Mouse (Mus musculus): ENCODE measurements around the gene Wdr19.
"Not testable (repeated sequence)": the region's sequence is repeated elsewhere in the genome, so short reads cannot be mapped to it uniquely, and the experiment has no call there.

The Wdr19 gene

DNA sequence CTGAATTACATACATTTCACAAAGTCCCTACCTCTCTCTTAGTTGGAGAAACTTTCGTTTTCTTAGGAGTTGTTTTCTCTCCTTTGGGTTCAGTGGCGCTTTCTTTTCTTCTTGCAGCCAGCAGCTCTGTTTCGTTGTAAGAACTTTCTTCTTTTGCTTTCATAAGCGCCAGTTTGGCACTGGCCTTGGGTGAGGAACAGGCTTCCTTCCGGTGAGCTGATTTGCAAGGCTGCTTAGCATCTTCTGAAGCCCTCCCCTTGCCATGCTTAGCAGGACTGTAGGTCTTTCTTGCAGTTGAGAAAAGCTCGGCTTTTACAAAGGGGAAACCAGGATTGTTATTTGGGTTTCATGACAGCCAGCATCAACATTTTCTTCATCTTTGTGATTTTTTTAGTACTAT, 94.1 kb downstream of the Wdr19 start:
- no peak for ATAC-seq (ENCODE audit: insufficient number of reproducible peaks, low FRiP score, low TSS enrichment)

DNA sequence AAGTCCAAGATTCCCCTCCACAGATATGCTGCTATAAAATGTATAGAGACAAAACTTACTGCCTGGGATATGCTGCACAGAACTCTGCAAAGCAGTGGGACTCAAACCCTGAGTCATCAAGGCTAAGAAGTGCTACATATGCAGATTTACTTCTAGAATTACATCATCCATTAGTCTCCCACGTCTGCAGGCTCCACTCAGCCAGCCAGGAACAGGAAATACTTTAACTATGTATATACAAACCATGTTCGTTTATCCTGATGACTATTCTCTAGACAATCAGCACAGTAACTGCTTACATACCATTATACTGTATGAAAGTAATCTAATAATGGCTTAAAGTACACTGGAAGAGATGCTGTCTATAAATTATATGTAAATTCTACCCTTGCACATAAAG, 94.8 kb downstream of the Wdr19 start:
- no peak for ATAC-seq (ENCODE audit: insufficient number of reproducible peaks, low FRiP score, low TSS enrichment)

DNA sequence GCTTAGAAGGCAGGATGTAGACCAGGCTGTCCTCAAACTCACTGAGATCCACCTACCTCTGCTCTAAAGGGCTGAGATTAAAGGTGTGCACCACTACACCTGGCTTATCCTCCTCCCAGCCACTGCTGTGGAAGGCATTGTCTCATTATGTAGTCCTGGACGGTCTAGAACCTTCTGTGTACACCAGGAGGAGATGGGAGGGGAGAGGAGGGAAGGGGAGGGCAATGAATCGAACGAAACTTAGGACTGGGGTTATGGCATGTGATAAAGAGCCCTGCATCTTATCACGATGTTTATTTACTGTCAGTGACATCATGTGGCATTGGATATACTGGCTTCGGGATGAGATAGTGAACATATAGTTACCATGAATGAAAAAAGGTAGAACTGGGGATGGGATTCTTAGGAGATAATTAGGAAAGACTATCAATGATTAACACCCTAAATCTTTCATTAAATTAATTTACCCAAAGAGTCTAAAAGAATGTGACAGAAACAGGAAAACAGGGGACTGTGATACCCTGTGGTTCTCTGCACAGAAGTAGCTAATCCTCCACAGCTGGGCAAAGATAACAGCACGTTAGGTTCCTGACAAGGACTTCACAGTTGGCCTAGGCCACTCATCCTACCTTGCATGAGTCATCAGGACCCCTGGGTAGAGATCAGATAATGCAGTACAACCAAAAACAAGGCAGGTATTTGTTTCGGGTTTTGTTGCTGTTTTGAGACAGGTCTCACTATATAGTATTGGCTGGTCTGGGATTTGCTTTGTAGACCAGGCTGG, 98.9 kb downstream of the Wdr19 start:
- no peak for ATAC-seq (ENCODE audit: insufficient number of reproducible peaks, low FRiP score, low TSS enrichment)

DNA sequence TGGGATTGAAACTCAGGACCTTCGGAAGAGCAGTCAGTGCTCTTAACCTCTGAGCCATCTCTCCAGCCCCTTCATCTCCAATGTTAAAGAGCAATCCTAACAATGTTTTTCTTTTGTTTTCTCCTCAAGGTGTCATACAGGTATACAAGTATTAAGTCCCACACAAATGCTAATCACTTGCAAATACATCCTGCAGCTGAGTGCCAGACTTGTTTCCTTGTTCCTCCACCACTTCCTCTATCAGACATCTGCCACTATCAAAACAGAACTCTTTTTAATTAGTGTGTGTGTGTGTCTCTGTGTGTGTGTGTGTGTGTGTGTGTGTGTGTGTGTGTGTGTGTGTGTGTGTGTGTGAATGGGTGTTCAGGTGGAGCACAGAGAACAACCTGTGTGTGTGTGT, 100.1 kb downstream of the Wdr19 start:
- not testable (repeated sequence) for ATAC-seq (ENCODE audit: insufficient number of reproducible peaks, low FRiP score, low TSS enrichment)

DNA sequence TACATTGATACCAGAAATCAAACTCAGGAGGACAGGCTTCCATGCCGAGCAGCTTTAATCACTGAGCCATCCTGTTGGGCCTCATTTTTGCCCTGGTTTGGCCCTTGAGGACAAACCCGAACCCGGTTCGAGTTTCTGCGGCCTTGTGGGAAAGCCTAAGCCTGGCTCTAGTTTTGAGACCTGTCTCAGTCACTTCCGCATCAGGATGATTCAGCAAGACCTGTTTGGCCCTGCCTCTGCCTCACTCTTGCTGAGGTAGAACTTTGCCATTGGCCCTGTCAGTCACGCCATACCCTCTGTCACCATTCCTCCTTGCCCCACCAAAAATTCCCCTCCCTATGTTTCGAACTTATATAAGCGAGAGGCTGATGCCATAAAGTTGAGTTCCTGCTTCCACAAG, 100.6 kb downstream of the Wdr19 start:
- no peak for ATAC-seq (ENCODE audit: insufficient number of reproducible peaks, low FRiP score, low TSS enrichment)

DNA sequence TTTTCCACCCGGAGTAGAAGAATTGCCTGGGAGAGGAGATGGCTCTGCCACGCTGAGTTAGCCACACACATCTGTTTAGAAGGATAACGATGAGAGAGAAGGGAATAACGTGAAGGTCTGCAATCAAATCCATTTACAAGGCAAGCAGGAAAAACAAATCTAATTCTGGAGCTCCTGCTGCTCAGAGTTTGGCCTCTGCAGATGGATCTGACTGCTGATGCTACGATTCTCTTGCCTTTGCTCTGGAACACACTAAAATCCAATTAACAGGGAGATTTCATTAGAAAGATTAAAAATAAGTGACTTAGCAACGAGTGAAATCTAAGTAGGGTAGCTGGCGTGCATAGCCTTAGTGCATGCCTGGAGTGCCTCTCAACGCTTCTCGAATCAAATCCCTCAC, 106.0 kb downstream of the Wdr19 start:
- no peak for ATAC-seq (ENCODE audit: insufficient number of reproducible peaks, low FRiP score, low TSS enrichment)

DNA sequence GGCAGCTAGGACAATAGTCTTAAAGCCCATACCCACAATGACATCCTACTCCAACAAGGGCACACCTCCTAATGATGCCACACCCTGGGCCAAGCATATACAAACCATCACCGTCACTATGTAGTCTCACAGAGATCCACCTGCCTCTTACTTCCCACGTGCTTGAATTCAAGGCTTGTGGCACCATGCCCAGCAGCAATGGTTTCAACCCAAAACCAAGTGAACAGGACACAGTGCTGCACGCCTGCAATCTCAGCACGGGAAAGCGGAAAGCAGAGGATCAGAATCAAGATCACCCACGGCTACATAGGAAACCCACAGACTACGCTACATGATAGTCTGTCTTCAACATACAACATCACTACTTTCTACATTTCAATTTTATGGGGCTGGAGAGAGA, 108.7 kb downstream of the Wdr19 start:
- ATAC-seq (ENCODE audit: insufficient number of reproducible peaks, low FRiP score, low TSS enrichment), result no peak

DNA sequence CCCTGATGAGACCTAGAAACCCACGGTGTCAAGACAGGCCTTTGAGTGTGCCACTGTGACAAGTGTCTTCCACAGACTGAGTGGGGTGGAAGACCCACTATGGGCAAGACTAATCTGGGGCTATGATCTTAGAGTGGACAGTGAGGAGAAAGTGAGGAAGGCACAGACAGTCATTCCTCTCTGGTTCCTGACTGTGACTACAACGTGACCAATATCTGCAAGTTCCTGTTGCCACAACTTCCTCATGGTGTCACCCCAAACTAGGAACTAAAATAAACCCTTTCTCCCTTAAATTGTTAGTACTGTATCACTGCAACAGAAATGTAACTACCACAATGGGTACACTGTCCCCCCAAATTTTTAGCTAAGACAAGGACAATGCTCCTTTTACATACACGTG, 109.4 kb downstream of the Wdr19 start:
- ATAC-seq (ENCODE audit: insufficient number of reproducible peaks, low FRiP score, low TSS enrichment), result no peak
